Mouse (Mus musculus): Measurements from ENCODE around the gene Hibadh.

DNA sequence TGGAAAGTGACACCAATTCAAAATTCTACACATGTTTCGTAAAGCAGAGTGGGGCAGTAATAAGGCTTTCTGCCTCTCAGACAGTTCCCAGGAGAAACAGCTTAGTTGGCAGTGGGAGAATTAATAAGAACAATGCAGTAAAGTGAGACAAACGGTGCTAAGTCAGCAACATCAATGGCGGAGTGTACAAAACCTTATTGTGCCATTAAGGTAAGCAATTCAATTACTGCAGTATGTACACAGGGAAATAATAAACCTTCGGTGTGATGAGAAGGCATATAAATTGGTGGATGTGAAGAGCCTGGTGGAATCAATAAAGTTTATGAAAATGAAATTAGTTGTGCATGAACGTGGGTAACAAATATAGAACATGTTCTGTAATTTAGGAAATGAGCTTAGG, 122.9 kb downstream of the Hibadh start:
- no peak for TF ChIP-seq GATA1 (IDR thresholded peaks at IDR 0.05; ENCODE audit: borderline replicate concordance, low read length)
- TF ChIP-seq FLI1 (IDR thresholded peaks at IDR 0.05; ENCODE audit: low read length) = no peak
